Mouse (Mus musculus) spleen, adult 2 months (tissue): ENCODE data around the gene Ddi2. TPM values are rescaled to one million over a fixed set of nuclear protein-coding genes. Genes with fewer than 3 reads are reported as not detected.

Experiments used
- DNase-seq, 2 experiments: peaks; one replicate each; pipeline versions ENCODE4 v3.0.0 to v3.0.0-alpha.2; 2012 to 2021; ENCODE audit warnings: low spot score in 2 of 2, low read depth in 1 of 2
- H3K27ac ChIP-seq: fragments of 200-500 bp; 2 replicates; pipeline ENCODE4 v1.5.1; 2012; ENCODE audit warnings: low read length, inconsistent platforms; ENCODE audit not compliant: insufficient read depth
- H3K27me3 ChIP-seq: fragments of 200-500 bp; 2 replicates; pipeline ENCODE4 v1.6.1; 2012; ENCODE audit warnings: mild to moderate bottlenecking, moderate library complexity, low read length, inconsistent platforms; ENCODE audit not compliant: control insufficient read depth, insufficient read depth
- H3K36me3 ChIP-seq: fragments of 200-500 bp; 2 replicates; pipeline ENCODE4 v1.6.1; 2012; ENCODE audit warnings: mild to moderate bottlenecking, low read length, inconsistent platforms; ENCODE audit not compliant: control insufficient read depth, insufficient read depth
- H3K4me1 ChIP-seq: fragments of 200-500 bp; 2 replicates; pipeline ENCODE4 v1.6.1; 2011; ENCODE audit warnings: inconsistent platforms; ENCODE audit not compliant: control insufficient read depth, insufficient read depth, insufficient read length
- H3K4me3 ChIP-seq: fragments of 200-500 bp; 2 replicates; pipeline ENCODE4 v1.5.1; 2011; ENCODE audit warnings: mild to moderate bottlenecking, inconsistent platforms; ENCODE audit not compliant: insufficient read depth, insufficient read length; ENCODE audit errors: extremely low read depth
- CTCF ChIP-seq: fragments of 200-500 bp; IDR thresholded peaks from 2 replicates; pipeline ENCODE4 v1.5.1; 2011; ENCODE audit warnings: mild to moderate bottlenecking, inconsistent platforms; ENCODE audit not compliant: insufficient read depth, insufficient read length, insufficient replicate concordance; ENCODE audit errors: extremely low read depth
- POLR2A ChIP-seq: fragments of 200-500 bp; IDR thresholded peaks from 2 replicates; pipeline ENCODE4 v1.6.1; 2011; ENCODE audit warnings: low read depth, low read length, inconsistent platforms
- WGBS: fragments of 180-500 bp; shearing (Covaris S2); methylation state at CpG from one replicate; pipeline ENCODE4 v1.1.7; 2018; 5-methylcytosine and 5-hydroxymethylcytosine counted together
- polyA plus RNA-seq: library from polyadenylated mRNA; depleted of rRNA; stranded (reverse); fragments of >200 nt; gene quantifications from 2 replicates; pipeline ENCODE4 v1.2.3, GENCODE M21; 2012

The Ddi2 gene
- polyA plus RNA-seq, 1 experiment = 8.7 TPM

DNA sequence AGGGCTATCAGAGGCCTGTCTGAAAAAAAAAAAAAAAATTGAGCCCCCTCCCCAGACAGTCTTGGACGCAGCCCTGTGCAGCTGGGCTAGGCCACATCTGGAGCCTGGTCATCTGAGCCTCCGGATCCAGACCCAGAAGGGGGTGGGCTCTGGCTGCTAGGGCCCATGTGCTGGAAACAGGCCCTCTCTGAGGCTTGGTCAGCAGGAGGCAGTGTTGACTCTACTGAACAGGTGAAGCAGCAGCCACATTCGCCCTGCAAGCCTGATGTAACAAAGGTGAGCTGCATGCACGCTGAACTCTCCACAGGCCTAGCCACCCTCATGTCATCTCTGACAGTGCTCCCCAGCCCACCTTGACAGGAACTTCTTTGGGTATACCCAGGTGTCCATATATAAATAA lies 63.5 kb downstream of the Ddi2 start:
- H3K36me3 ChIP-seq = 0 out of 2 replicates have a peak, but pooled peaks cover 2% of the 10 kb centered on the region
- DNase-seq = no peak
- H3K4me1 ChIP-seq = peaks cover 7% of the 10 kb centered on the region; the same call in 1 of the 2 replicates
- H3K4me3 ChIP-seq = no peak overlapping the region
- TF ChIP-seq POLR2A (no peak), CTCF (no peak)
- H3K27ac ChIP-seq = no peak overlapping the region
- no peaks in the 10 kb centered on the region for H3K27me3 ChIP-seq
- WGBS = 90% methylated on average over 4 of the region's 4 CpGs

DNA sequence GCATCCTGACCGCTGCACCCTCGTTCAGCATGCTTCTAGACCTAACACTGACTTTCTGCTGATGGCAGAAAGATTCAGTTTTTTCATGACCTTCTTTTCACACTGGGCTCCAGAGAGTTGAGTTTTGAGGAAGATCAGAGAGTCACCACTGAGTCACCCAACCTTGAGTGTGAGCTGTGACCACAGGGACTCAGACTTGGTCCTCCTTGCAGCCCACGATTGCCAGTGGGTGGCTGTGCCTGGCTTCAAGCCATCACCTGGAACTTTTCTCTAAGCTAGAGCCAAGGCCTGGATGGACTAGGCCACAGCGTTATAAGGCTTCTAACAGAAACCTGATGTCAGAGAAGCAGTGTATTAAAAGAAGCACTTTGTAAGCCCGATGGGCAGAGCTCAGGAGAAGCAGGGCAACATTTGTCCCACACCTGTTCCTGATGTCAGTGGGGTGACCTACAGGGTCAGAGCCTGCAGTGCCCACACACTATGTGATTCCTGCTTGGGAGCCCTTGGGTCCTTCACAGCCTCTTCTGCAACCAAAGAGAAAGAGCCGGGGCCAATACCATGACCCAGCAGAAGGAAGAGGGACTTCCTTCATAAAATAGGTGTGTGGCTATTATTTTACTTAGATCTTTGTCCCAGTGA lies 64.3 kb downstream of the Ddi2 start:
- no peak for TF ChIP-seq POLR2A
- no peak for TF ChIP-seq CTCF
- Histone ChIP-seq H3K4me3 (no peak overlapping the region), H3K36me3 (0 out of 2 replicates have a peak, but pooled peaks cover 2% of the 10 kb centered on the region), H3K27ac (no peak overlapping the region), H3K4me1 (peaks cover 4% of the 10 kb centered on the region; the same call in 1 of the 2 replicates), H3K27me3 (no peaks in the 10 kb centered on the region)
- no peak for DNase-seq
- 79% methylated on average over 6 of the region's 6 CpGs for WGBS

DNA sequence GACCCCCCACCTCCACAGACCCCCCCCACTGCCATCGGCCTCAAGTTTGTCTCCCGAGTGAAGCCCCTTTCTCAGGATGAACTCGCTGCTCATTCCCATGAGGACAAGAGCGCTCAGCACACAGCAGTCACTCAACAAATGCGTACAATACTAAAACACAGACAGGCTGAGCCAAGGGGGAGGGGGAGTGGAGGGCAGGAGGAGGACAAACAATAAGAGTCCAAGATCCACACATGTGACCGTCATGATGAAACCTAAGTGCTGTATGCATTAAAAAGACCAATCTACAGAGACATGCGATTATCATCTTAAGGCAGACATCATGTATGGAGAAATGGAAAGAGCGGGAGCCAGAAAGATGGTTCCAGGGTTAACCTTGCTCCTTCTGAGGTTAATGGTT lies 66.3 kb downstream of the Ddi2 start:
- no peak for DNase-seq
- Histone ChIP-seq H3K36me3 (peaks cover 4% of the 10 kb centered on the region; the same call in 1 of the 2 replicates), H3K4me3 (no peak overlapping the region), H3K27ac (no peak overlapping the region), H3K27me3 (no peaks in the 10 kb centered on the region), H3K4me1 (no peaks in the 10 kb centered on the region; the same call in 1 of the 2 replicates)
- TF ChIP-seq CTCF (no peak), POLR2A (no peak)
- 95% methylated on average over 8 of the region's 8 CpGs for WGBS

DNA sequence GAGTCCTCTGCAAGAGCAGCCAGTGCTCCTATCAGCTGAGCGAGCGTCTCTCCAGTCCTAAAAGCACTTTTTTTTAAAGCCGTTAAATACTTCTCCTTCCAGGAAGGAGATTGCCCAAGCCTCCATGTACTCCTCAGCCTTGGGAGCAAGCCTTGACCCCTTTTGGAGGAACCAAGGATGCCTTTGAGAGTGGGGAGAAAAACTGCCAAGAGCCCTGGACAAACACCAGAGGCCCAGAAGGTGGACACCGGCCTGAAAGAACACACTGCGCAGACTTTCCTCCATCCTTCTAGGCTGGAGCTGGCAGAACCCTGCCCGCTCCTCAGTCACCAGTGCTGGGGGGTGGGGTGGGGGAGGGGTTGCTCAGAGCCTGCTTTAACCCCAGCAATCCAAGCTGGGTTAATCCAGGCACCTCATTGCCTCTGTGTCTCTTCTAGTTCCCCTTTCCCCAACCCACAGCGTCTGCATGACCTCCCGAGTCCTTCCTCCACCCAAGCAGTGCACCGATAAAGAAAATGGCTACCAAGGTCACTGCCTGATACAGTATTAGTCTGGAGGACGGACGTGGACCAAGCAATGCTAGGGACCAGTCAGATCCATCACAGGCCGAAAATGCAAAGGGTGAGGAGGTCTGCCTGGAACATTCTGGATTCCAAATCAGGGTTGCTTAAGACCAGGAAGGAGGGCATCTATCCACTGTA lies 67.2 kb downstream of the Ddi2 start:
- Histone ChIP-seq H3K27me3 (no peaks in the 10 kb centered on the region), H3K4me1 (no peaks in the 10 kb centered on the region; the same call in 1 of the 2 replicates), H3K36me3 (peaks cover 4% of the 10 kb centered on the region; the same call in 1 of the 2 replicates), H3K27ac (0 out of 2 replicates have a peak overlapping the region, but pooled peaks have one; percentile 16), H3K4me3 (no peak overlapping the region)
- DNase-seq = no peak
- WGBS = 59% methylated on average over 12 of the region's 12 CpGs
- TF ChIP-seq CTCF = no peak
- no peak for TF ChIP-seq POLR2A

GRCm38 (mm10) chr4:141654509-141654908 lies 68.7 kb downstream of the Ddi2 start:
- no peaks in the 10 kb centered on the region; the same call in 1 of the 2 replicates for H3K4me1 ChIP-seq
- peaks cover 4% of the 10 kb centered on the region; the same call in 1 of the 2 replicates for H3K36me3 ChIP-seq
- TF ChIP-seq POLR2A = no peak
- DNase-seq = no peak
- no peak overlapping the region for H3K4me3 ChIP-seq
- no peak overlapping the region for H3K27ac ChIP-seq
- 87% methylated on average over 6 of the region's 6 CpGs for WGBS
- H3K27me3 ChIP-seq = no peaks in the 10 kb centered on the region

GRCm38 (mm10) chr4:141653813-141654212 lies 69.4 kb downstream of the Ddi2 start:
- no peaks in the 10 kb centered on the region for H3K27me3 ChIP-seq
- H3K4me3 ChIP-seq = no peak overlapping the region
- WGBS = 84% methylated on average over 13 of the region's 13 CpGs
- peaks cover 4% of the 10 kb centered on the region for H3K36me3 ChIP-seq
- H3K4me1 ChIP-seq = no peaks in the 10 kb centered on the region; the same call in 1 of the 2 replicates
- no peak for TF ChIP-seq POLR2A
- TF ChIP-seq CTCF = no peak
- no peak overlapping the region for H3K27ac ChIP-seq
- DNase-seq = no peak

- H3K27me3 ChIP-seq = no peaks in the 10 kb centered on the region
- H3K4me3 ChIP-seq = no peak overlapping the region
- no peak overlapping the region for H3K27ac ChIP-seq
- DNase-seq = no peak
- TF ChIP-seq CTCF (no peak), POLR2A (no peak)
- peaks cover 4% of the 10 kb centered on the region for H3K36me3 ChIP-seq
- WGBS = 43% methylated on average over 8 of the region's 8 CpGs
- H3K4me1 ChIP-seq = no peaks in the 10 kb centered on the region; the same call in 1 of the 2 replicates
These were observed 70.2 kb downstream of the Ddi2 start for GRCm38 (mm10) chr4:141653044-141653443.
